Mouse (Mus musculus) liver, embryonic 14.5 days (tissue): ENCODE measurements around the gene Sash1. TPM values are rescaled to one million over a fixed set of nuclear protein-coding genes. Genes with fewer than 3 reads are reported as not detected.

ENCODE experiments used
- ATAC-seq: fragments of 200-750 bp; cut with Nextera tagmentation; 2 replicates; pipeline ENCODE4 v1.8.0; 2017; ENCODE audit warnings: moderate number of reproducible peaks, mild to moderate bottlenecking, moderate library complexity; ENCODE audit not compliant: insufficient read depth
- DNase-seq, 3 experiments: peaks; one replicate each; pipeline ENCODE4 v3.0.0-alpha.2; 2012 to 2013; ENCODE audit warnings: low read depth in 3 of 3, low spot score in 3 of 3
- H3K27ac ChIP-seq: fragments of 300-500 bp; sonication (generic); 2 replicates; pipeline ENCODE4 v1.5.1; 2014; ENCODE audit warnings: moderate library complexity, mild to moderate bottlenecking, control low read depth, inconsistent platforms
- H3K27me3 ChIP-seq: fragments of 300-500 bp; sonication (generic); 2 replicates; pipeline ENCODE4 v1.6.1; 2014; ENCODE audit warnings: mild to moderate bottlenecking, low read length, moderate library complexity; ENCODE audit not compliant: control insufficient read depth, insufficient read depth
- H3K36me3 ChIP-seq: fragments of 300-500 bp; sonication (generic); replicated peaks from 2 replicates; pipeline ENCODE4 v1.6.1; 2014; ENCODE audit warnings: low read depth; ENCODE audit not compliant: control insufficient read depth, insufficient read depth
- H3K4me1 ChIP-seq, 2 experiments: fragments of 200-500 bp in 1 of 2; fragments of 300-500 bp in 1 of 2; sonication (generic) in 1 of 2; replicated peaks; 2 replicates each; pipeline ENCODE4 v1.6.1; 2012 to 2014; ENCODE audit warnings: antibody characterized with exemption in 1 of 2, inconsistent platforms in 1 of 2, low read length in 1 of 2; ENCODE audit not compliant: control insufficient read depth in 2 of 2, insufficient read depth in 2 of 2
- H3K4me2 ChIP-seq: fragments of 300-500 bp; sonication (generic); 2 replicates; pipeline ENCODE4 v1.6.1; 2014; ENCODE audit warnings: low read depth, mild to moderate bottlenecking, control low read depth, moderate library complexity
- H3K4me3 ChIP-seq, 2 experiments: fragments of 200-500 bp in 1 of 2; fragments of 300-500 bp in 1 of 2; sonication (generic) in 1 of 2; 2 replicates each; pipeline ENCODE4 v1.5.1; 2012 to 2014; ENCODE audit warnings: low read depth in 2 of 2, low read length in 2 of 2, mild to moderate bottlenecking in 2 of 2, control low read depth in 1 of 2, inconsistent platforms in 1 of 2, moderate library complexity in 1 of 2; ENCODE audit not compliant: insufficient read depth in 1 of 2
- H3K9ac ChIP-seq: fragments of 300-500 bp; sonication (generic); replicated peaks from 2 replicates; pipeline ENCODE4 v1.6.1; 2014; ENCODE audit warnings: mild to moderate bottlenecking, control low read depth, moderate library complexity
- H3K9me3 ChIP-seq: fragments of 300-500 bp; sonication (generic); 2 replicates; pipeline ENCODE4 v1.6.1; 2016; ENCODE audit warnings: low read length, mixed read lengths; ENCODE audit not compliant: control insufficient read depth
- CTCF ChIP-seq: IDR thresholded peaks from 2 replicates; pipeline ENCODE4 v1.5.1; 2016; ENCODE audit warnings: antibody characterized with exemption, low read depth, control low read depth
- EP300 ChIP-seq: IDR thresholded peaks from 2 replicates; pipeline ENCODE4 v1.6.1; 2016; ENCODE audit warnings: antibody characterized with exemption, low read depth
- WGBS: fragments of 180-500 bp; shearing (Covaris S2); extraction: QIAGEN DNeasy Blood & Tissue Kit; methylation state at CpG from one replicate; pipeline ENCODE4 v1.1.7; 2014; ENCODE audit not compliant: insufficient replicate concordance; 5-methylcytosine and 5-hydroxymethylcytosine counted together
- polyA plus RNA-seq, 2 experiments: library from polyadenylated mRNA; depleted of rRNA in 1 of 2; stranded (reverse) in 1 of 2; unstranded in 1 of 2; fragments of >200 nt; fragmentation: Nextera tagmentation in 1 of 2; extraction: Ambion mirVana in 1 of 2; gene quantifications; 2 replicates each; pipeline versions ENCODE4 v1.2.1 to v1.2.3; 2012 to 2014

The Sash1 gene
- polyA plus RNA-seq, 2 experiments: 0.32 to 1.4 TPM

- Histone ChIP-seq H3K4me3 (no peak overlapping the region), H3K9me3 (no peaks in the 10 kb centered on the region), H3K4me2 (peak overlapping the region; percentile 8; the same call in 1 of the 2 replicates), H3K27ac (no peak overlapping the region), H3K9ac (no peak overlapping the region), H3K4me1 (peaks cover 0 to 10% of the 10 kb centered on the region in 2 experiments; a peak in 3 of 4 replicates), H3K36me3 (no peaks in the 10 kb centered on the region), H3K27me3 (no peaks in the 10 kb centered on the region)
- no peak for DNase-seq
- TF ChIP-seq CTCF (no peak), EP300 (peak; percentile 51; the same call in 1 of the 2 replicates)
- WGBS: 23% methylated on average over 4 of the region's 4 CpGs
- ATAC-seq: peak; percentile 75; the same call in 1 of the 2 replicates
Observed at GRCm38 (mm10) chr10:8779842-8780241, 106.0 kb downstream of the Sash1 start.

- 83% methylated on average over 7 of the region's 7 CpGs for WGBS
Observed at GRCm38 (mm10) chr10:8778845-8779244, 107.0 kb downstream of the Sash1 start.

DNA sequence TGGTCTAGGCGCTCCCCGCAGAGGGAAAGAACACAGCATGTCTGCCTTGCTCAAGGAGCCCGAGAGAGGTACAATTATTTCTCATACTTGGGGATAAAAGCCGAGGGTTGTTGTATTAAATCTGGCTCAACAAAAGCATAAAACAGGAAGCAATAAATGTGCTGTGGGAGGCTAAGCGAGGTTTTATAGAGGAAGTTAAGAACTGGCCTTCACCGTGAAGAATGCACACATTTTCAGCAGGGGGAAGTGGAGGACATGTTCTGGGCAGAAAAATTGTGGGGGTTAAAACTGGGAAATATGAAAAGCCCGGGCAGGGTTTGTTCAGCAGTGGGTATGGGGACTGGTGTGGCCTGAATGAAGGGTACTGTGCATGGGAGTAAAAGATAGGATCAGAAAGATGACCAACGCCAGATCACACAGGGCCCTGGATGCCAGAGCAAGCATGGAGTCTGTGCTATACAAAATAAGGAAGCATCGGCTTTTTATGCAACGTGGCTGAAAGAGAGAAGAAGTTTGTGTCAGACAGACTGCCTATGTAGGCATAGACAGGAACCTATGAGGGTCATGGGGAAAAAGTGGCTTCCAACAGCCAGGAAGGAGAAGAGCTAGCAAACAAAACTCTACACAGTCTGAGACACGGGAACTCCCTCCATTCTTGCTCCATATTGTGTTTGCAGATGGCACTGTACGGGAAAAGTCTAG, 108.2 kb downstream of the Sash1 start:
- ATAC-seq: no peak

More at GRCm38 (mm10) chr10:8778845-8779244, 107.0 kb downstream of the Sash1 start:
- Histone ChIP-seq H3K27ac (no peak overlapping the region), H3K27me3 (no peaks in the 10 kb centered on the region), H3K36me3 (no peaks in the 10 kb centered on the region), H3K4me1 (peaks cover 0 to 10% of the 10 kb centered on the region in 2 experiments; a peak in 3 of 4 replicates), H3K9me3 (no peaks in the 10 kb centered on the region), H3K9ac (no peak overlapping the region), H3K4me2 (no peak overlapping the region), H3K4me3 (no peak overlapping the region)
- TF ChIP-seq CTCF: peak; percentile 46
- TF ChIP-seq EP300: no peak
- ATAC-seq (no peak), DNase-seq (no peak)

DNA sequence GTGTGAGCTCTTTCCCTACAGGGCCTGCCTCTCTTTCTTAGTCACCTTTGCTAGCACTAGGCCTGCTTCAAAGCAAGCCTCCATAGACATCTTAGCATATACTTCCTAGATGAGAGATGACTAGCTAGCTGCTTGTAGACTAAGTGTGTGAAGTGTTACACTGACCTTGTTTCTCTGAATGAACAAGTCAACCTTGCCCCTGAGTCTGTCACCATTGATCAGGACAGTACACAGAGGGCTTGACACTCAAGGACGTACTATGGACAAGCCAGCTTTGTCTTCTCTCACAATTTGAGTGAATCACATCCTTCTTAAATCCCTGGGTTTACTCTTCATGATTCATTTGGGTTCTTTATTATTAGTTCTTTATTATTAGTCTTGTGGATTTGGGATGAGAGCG, 109.1 kb downstream of the Sash1 start:
- TF ChIP-seq CTCF (no peak), EP300 (no peak)
- Histone ChIP-seq H3K4me2 (no peak overlapping the region), H3K9ac (no peak overlapping the region), H3K27ac (no peak overlapping the region), H3K9me3 (no peaks in the 10 kb centered on the region), H3K4me3 (no peak overlapping the region), H3K36me3 (no peaks in the 10 kb centered on the region), H3K4me1 (peaks cover 0 to 17% of the 10 kb centered on the region in 2 experiments; a peak in 3 of 4 replicates), H3K27me3 (no peaks in the 10 kb centered on the region)
- WGBS: 84% methylated on average over 2 of the region's 2 CpGs
- DNase-seq (no peak), ATAC-seq (no peak)

More for the DNA sequence above, 108.2 kb downstream of the Sash1 start:
- no peak overlapping the region for H3K4me3 ChIP-seq
- DNase-seq: no peak
- no peak for TF ChIP-seq EP300
- TF ChIP-seq CTCF: no peak
- H3K4me2 ChIP-seq: no peak overlapping the region
- H3K27me3 ChIP-seq: no peaks in the 10 kb centered on the region
- H3K4me1 ChIP-seq: peaks cover 0 to 12% of the 10 kb centered on the region in 2 experiments; a peak in 3 of 4 replicates
- no peaks in the 10 kb centered on the region for H3K36me3 ChIP-seq
- no peak overlapping the region for H3K9ac ChIP-seq
- no peaks in the 10 kb centered on the region for H3K9me3 ChIP-seq
- H3K27ac ChIP-seq: no peak overlapping the region
- 48% methylated on average over 12 of the region's 12 CpGs for WGBS

GRCm38 (mm10) chr10:8775794-8776193, 110.1 kb downstream of the Sash1 start:
- no peak for DNase-seq
- Histone ChIP-seq H3K27ac (no peak overlapping the region), H3K4me3 (no peak overlapping the region), H3K9ac (no peak overlapping the region), H3K4me2 (no peak overlapping the region), H3K9me3 (no peaks in the 10 kb centered on the region), H3K36me3 (no peaks in the 10 kb centered on the region), H3K27me3 (no peaks in the 10 kb centered on the region), H3K4me1 (peaks cover 0 to 15% of the 10 kb centered on the region in 2 experiments; a peak in 3 of 4 replicates)
- 70% methylated on average over 2 of the region's 2 CpGs for WGBS
- no peak for TF ChIP-seq CTCF
- no peak for TF ChIP-seq EP300
- ATAC-seq: no peak
